Mouse (Mus musculus) thymus, postnatal 14 days (tissue): ENCODE data around the gene Olfr291.

ENCODE experiments used
- DNase-seq: peaks from one replicate; pipeline ENCODE4 v3.0.0; 2021

The Olfr291 gene

GRCm38 (mm10) chr7:84853253-84853652 lies at the start of gene Olfr291:
Gene Olfr291 (plus strand): TSS chr7:84853553.
- no peak for DNase-seq

GRCm38 (mm10) chr7:84805224-84805623 lies 48.1 kb upstream of the Olfr291 start:
- DNase-seq = no peak

- no peak for DNase-seq
Measured at GRCm38 (mm10) chr7:84806159-84806558, 47.2 kb upstream of the Olfr291 start.

GRCm38 (mm10) chr7:84884530-84884929 lies 31.2 kb downstream of the Olfr291 start:
- DNase-seq = no peak
